Mouse (Mus musculus): ENCODE measurements at regions not wholly inside any gene's neighbourhood (a gene's known extent, or its start where the extent isn't known, plus 50 kb on each side); places are given as distances from the start of the nearest gene placed in this dataset.
"Not testable (repeated sequence)": the region's sequence is repeated elsewhere in the genome, so short reads cannot be mapped to it uniquely, and the experiment has no call there.

DNA sequence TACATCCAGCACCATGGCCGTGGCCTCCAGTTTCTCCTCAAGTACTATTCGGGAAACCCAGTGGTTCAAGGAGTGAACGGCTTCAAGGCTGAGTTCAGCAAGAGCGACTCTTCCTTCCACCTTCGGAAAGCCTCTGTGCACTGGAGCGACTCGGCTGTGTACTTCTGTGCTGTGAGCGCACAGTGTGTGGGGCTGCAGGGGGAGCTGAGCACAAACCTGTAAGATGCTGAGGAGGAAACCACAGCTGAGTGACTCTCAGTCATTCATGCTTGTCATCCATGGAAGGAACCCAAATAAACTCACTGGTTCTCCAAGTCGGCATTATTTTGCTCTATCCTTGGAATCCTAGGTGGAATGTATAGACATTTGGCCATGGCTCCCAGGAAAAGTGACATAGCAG, 297.1 kb upstream of the Olfr1507 start:
- not testable (repeated sequence) for DNase-seq (ENCODE audit: inconsistent age in 2 of 2, low spot score in 1 of 2)

DNA sequence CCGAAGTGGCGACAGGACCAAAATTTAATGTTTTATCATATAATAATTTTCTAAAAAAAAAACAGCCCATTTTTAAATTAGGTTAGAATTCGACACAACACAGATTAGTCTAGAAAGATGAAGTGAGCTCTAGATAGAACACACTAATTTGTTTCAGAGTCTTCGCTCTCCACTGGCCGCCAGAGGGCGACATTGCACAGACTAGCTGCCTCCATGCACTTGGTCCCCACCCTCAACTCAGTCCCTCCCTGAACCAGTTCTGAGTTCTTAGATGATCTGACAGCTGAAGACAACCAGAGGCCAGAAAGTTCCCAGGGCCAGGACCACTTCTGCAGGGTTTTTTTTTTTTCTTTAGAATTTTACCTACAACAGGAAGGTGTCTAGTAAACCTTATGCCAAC, 296.3 kb upstream of the Olfr1507 start:
- peak in 1 of 2 experiments; percentile 28 for DNase-seq (ENCODE audit: inconsistent age in 2 of 2, low spot score in 1 of 2)

DNA sequence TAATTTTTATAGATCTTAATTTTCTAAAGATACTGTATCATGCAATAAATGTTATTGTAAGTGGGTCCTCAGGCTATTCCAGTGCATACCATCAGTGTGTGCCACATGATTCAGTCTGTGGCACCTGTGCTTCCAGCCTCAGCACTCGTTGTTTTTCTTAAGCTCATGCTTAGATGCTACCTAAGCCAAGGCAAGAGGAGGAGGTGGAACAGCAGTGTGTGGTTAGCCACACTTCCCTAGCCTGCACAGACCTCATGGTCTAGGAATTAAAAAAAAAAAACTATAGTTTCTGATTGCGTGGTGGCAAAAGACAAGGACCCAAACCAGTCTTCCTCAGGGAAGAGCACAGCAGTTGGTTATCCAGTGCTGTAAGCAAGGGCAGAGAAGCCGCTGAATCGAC, 287.3 kb upstream of the Olfr1507 start:
- DNase-seq (ENCODE audit: inconsistent age in 2 of 2, low spot score in 1 of 2) = not testable (repeated sequence)

DNA sequence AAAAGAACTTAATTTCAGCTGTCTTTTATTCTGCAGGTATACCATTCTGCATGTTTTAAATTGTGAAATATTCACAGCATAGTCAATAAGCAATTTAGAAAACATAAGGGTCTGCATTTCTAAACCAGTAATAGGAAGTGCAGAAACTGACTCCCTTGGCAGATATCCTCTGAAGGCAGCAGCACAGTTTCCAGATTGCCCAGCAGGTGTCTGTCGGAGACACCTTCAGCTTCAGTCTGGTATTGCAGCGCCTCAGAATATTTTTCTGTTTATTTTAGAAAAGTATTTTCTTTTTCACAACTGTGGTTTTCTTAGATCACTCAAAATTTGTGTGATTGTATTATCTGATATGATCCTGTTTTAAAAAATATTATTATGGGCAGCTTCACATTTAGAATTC, 280.3 kb upstream of the Olfr1507 start:
- DNase-seq (ENCODE audit: inconsistent age in 2 of 2, low spot score in 1 of 2) = not testable (repeated sequence)

GRCm38 (mm10) chr14:52769450-52769849, 273.9 kb upstream of the Olfr1507 start:
- not testable (repeated sequence) for DNase-seq (ENCODE audit: inconsistent age in 2 of 2, low spot score in 1 of 2)

DNA sequence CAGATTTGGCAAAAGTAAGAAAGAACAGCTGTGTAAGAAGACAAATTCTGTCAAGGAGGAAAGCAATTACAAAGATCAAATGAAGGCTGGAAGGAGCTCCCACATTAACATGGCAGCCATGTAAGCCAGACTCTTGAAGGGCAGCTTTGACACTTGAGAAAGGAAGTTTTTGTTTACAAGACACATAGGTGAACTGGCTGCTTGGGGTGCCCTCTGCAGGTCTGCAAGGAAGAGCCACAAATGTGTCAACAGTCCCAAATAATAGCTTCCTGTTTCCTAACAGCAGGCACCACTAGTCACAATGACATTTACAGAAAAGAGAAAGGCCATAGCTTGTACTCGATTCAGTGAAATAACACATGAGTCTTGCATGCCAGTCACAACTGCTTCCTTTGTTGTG, 256.6 kb upstream of the Olfr1507 start:
- DNase-seq (ENCODE audit: inconsistent age in 2 of 2, low spot score in 1 of 2) = not testable (repeated sequence)

GRCm38 (mm10) chr14:52726680-52727079, 231.1 kb upstream of the Olfr1507 start:
- not testable (repeated sequence) for DNase-seq (ENCODE audit: inconsistent age in 2 of 2, low spot score in 1 of 2)

DNA sequence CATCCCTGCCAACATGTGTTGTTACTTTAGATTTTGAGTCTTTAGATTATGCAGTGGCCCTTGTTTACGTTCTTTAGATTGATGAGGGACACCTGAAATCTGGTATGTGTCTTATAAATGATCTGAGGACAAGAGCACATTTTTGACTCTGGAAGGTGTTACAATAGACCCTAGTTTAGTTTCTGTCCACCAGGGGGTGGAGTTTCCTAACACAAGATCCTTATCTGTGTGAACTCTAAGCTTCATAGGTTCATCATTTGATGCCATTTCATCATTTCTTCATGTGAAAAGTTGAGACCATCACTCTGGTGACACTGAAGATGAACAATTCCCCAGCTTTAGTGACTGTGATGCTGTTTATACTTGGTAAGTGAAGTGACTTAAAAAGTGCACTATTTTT, 229.4 kb upstream of the Olfr1507 start:
- not testable (repeated sequence) for DNase-seq (ENCODE audit: inconsistent age in 2 of 2, low spot score in 1 of 2)

DNA sequence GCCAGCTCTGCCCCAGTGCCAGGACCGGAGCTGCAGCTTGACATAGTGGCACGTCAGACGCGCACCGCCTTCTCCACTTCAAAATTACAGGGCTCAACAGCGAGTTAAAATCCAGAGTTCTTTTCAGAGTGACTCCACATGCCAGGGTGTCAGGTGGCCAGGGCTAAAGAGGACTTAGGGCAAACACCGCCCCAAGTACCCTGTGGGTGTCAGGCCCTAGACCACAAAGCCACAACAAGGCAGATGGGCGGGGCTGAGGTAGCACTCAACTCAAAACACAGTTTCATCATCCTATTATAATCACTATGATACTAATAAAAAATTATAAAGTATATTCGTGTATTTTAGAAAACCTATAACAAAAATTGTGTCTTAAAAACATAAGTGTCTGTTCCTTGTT, 225.1 kb upstream of the Olfr1507 start:
- no peak for DNase-seq (ENCODE audit: inconsistent age in 2 of 2, low spot score in 1 of 2)

GRCm38 (mm10) chr14:52700851-52701250, 205.3 kb upstream of the Olfr1507 start:
- DNase-seq (ENCODE audit: inconsistent age in 2 of 2, low spot score in 1 of 2) = not testable (repeated sequence)

- DNase-seq (ENCODE audit: inconsistent age in 2 of 2, low spot score in 1 of 2) = not testable (repeated sequence)
Measured at GRCm38 (mm10) chr14:52683636-52684035, 188.1 kb upstream of the Olfr1507 start.

- no peak for DNase-seq (ENCODE audit: inconsistent age in 2 of 2, low spot score in 1 of 2)
Measured at GRCm38 (mm10) chr14:52654355-52654754, 158.8 kb upstream of the Olfr1507 start.

- DNase-seq (ENCODE audit: inconsistent age in 2 of 2, low spot score in 1 of 2) = no peak
Measured at GRCm38 (mm10) chr14:52638179-52638578, 142.6 kb upstream of the Olfr1507 start.

GRCm38 (mm10) chr14:52622184-52622583, 126.6 kb upstream of the Olfr1507 start:
- DNase-seq (ENCODE audit: inconsistent age in 2 of 2, low spot score in 1 of 2) = peak in 1 of 2 experiments; percentile 19

GRCm38 (mm10) chr14:52580319-52580718, 84.8 kb upstream of the Olfr1507 start:
- peak in 1 of 2 experiments; percentile 17 for DNase-seq (ENCODE audit: inconsistent age in 2 of 2, low spot score in 1 of 2)

DNA sequence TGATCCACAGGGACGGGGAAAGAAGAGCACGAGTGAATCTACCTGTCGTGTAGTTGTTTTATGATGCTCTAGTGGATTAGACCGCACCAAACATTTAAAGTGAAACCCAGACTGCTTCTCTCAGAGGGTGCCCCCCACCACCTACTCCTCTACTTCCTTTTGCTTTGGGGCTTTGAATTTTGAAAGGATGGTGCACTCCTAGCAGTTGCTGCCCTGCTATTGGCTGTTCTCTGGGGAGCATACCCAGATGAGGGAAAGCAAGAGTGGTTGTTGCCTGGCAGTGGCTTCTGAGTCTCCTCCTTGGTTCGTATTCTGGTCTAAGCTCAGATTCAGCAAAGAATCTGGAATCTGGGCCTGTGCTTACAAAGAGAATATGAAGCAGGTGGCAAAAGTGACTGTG, 71.4 kb upstream of the Olfr1507 start:
- DNase-seq (ENCODE audit: inconsistent age in 2 of 2, low spot score in 1 of 2) = no peak

DNA sequence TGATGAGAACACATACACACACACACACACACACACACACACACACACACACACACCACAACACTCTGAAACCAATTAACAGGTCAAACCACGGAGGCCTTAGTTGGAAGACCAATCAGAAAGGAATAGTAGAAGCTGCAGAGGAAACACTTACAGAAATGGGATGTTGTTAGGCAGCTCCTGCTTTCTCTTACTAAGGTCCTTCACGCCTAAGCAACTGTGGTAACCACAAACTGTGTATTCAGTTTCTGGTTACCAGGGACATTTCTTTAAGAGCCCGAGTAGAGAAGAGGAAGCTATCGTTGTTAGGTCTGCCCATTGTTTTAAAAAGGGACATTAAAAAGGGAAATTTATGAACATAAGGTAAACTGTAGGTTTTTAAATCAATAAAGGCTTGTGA, 70.1 kb upstream of the Olfr1507 start:
- DNase-seq (ENCODE audit: inconsistent age in 2 of 2, low spot score in 1 of 2) = no peak

DNA sequence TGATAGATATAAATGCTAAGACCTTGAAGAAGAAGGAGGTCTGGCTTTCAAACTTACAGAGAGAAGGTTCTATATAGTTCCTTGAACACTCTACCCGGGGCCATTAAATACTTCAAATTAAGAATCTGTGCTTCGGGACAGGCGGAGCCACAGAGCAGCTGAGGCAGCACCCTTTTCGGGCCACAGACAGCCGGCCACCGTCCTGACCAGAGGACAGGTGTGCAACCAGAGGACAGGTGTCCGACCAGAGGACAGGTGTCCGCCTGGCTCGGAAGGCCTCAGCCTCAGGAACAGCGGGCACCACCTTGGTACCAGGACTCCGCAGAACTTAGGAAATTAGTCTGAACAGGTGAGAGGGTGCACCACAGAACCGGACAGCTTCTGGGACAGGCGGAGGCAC, 60.8 kb upstream of the Olfr1507 start:
- not testable (repeated sequence) for DNase-seq (ENCODE audit: inconsistent age in 2 of 2, low spot score in 1 of 2)

DNA sequence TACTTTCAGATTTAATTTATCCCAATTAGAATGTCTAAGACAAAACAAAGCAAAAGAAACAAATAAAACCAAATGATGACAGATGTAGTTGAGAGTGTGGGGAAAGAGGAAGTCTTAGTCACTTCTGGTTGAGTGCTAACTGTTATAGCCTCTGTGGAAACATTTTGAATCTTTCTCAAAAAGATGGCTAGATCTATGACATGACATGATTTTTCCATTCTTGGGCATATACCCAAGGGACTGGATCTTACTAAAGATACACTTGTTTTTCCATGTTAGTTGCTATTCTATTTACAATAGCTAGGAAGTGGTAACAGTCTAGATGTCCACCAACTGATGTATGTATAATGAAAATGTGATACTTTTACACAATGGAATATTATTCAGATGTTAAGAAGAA, 57.9 kb upstream of the Olfr1507 start:
- DNase-seq (ENCODE audit: inconsistent age in 2 of 2, low spot score in 1 of 2) = no peak

GRCm38 (mm10) chr14:52547933-52548332, 52.4 kb upstream of the Olfr1507 start:
- DNase-seq (ENCODE audit: inconsistent age in 2 of 2, low spot score in 1 of 2) = no peak
